Mouse (Mus musculus): ENCODE measurements around the gene Cyp8b1. TPM values are rescaled to one million over a fixed set of nuclear protein-coding genes. Genes with fewer than 3 reads are reported as not detected.

The Cyp8b1 gene
- polyA plus RNA-seq, 1 experiment from 2014 or later = 4.4 TPM

DNA sequence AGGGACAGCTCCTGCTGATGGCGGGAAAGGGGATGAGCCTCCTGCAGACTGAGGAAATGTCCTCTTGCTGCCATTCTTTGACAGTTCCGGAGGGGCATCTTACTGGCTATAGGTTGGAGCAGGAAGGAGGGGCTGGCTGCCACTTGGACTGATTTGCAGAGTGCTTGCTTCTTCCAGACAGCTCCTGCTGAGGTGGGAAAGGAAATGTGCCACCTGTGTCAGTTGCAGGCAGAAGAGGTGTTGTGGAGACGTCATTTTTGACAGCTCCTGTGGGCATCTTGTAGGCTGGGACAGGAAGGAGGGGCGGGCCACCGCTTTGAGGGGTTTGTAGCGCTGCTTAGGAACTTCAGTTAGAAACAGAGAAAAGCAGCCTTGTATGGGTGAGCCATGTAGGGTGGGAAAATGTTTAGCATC lies 21.4 kb upstream of the Cyp8b1 start:
- WGBS (ENCODE audit: insufficient replicate concordance) = 34% methylated on average over 6 of the region's 6 CpGs
- ATAC-seq (ENCODE audit: insufficient read depth) = 0 out of 2 replicates have a peak, but pooled peaks have one; percentile 7

DNA sequence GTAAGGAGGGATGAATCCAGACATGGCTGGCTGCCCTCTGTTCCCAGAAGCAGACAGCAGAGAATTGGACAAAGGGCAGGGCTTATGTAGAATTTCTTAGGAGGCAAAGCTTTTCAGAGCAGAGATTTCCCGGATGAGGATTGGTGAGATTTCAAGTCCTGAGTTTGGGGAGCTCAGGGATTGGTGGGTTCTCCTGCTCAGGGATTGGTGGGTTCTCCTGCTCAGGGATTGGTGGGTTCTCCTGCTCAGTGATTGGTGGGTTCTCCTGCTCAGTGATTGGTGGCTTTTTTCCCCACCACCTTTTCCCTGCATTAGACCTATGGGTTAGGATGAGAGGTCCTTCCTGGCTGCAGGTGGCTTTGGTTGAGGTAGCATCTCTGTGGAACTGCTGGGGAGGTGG lies 20.8 kb upstream of the Cyp8b1 start:
- H3K27me3 ChIP-seq = no peaks in the 10 kb centered on the region
- H3K36me3 ChIP-seq (replicated peaks) = no peaks in the 10 kb centered on the region
- no peak overlapping the region for H3K27ac ChIP-seq (replicated peaks)
- H3K9me3 ChIP-seq (replicated peaks) = no peaks in the 10 kb centered on the region
- no peak overlapping the region for H3K9ac ChIP-seq
- H3K4me1 ChIP-seq (replicated peaks) = peaks cover 3% of the 10 kb centered on the region; the same call in 1 of the 2 replicates
- 59% methylated on average over 1 of the region's 1 CpGs for WGBS (ENCODE audit: insufficient replicate concordance)
- H3K4me2 ChIP-seq = no peak overlapping the region
- H3K4me3 ChIP-seq (replicated peaks) = no peak overlapping the region
- no peak for ATAC-seq (ENCODE audit: insufficient read depth)

More for the DNA sequence above, 21.4 kb upstream of the Cyp8b1 start:
- Histone ChIP-seq H3K27me3 (no peaks in the 10 kb centered on the region), H3K9me3 (replicated peaks) (no peaks in the 10 kb centered on the region), H3K4me3 (replicated peaks) (peak overlapping the region; percentile 50), H3K4me1 (replicated peaks) (peaks cover 3% of the 10 kb centered on the region; the same call in 1 of the 2 replicates), H3K9ac (no peak overlapping the region), H3K36me3 (replicated peaks) (no peaks in the 10 kb centered on the region), H3K27ac (replicated peaks) (no peak overlapping the region), H3K4me2 (peak overlapping the region; percentile 57)

- Histone ChIP-seq H3K4me1 (replicated peaks) (peaks cover 3% of the 10 kb centered on the region; the same call in 1 of the 2 replicates), H3K36me3 (replicated peaks) (no peaks in the 10 kb centered on the region), H3K9me3 (replicated peaks) (no peaks in the 10 kb centered on the region), H3K4me3 (replicated peaks) (no peak overlapping the region), H3K27ac (replicated peaks) (no peak overlapping the region), H3K9ac (no peak overlapping the region), H3K27me3 (no peaks in the 10 kb centered on the region), H3K4me2 (no peak overlapping the region)
- ATAC-seq (ENCODE audit: insufficient read depth) = no peak
- 55% methylated on average over 4 of the region's 4 CpGs for WGBS (ENCODE audit: insufficient replicate concordance)
These were observed 18.8 kb upstream of the Cyp8b1 start for GRCm38 (mm10) chr9:121934856-121935255.

DNA sequence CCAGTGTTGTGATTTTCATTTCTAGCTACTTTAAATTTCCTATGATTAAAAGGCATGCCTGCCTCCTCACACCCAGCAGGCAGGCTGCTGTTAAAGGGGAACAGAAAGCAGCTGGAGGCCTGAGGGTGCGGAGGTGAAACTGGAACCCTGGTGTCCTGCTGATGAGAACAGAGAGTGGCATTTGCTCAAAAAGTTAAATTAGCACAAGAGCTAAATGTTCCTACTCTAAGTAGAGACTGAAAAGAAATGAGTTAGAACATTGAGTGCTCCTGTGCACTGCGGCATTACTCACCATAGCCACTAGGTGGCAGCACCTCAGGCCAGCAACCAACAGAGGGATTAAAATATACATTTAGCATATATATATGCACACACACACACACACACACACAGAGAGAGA lies 12.4 kb upstream of the Cyp8b1 start:
- Histone ChIP-seq H3K27ac (replicated peaks) (no peak overlapping the region), H3K9ac (no peak overlapping the region), H3K27me3 (no peaks in the 10 kb centered on the region), H3K36me3 (replicated peaks) (no peaks in the 10 kb centered on the region), H3K9me3 (replicated peaks) (no peaks in the 10 kb centered on the region), H3K4me3 (replicated peaks) (no peak overlapping the region), H3K4me2 (no peak overlapping the region), H3K4me1 (replicated peaks) (peaks cover 17% of the 10 kb centered on the region)
- 22% methylated on average over 2 of the region's 2 CpGs for WGBS (ENCODE audit: insufficient replicate concordance)
- no peak for ATAC-seq (ENCODE audit: insufficient read depth)

DNA sequence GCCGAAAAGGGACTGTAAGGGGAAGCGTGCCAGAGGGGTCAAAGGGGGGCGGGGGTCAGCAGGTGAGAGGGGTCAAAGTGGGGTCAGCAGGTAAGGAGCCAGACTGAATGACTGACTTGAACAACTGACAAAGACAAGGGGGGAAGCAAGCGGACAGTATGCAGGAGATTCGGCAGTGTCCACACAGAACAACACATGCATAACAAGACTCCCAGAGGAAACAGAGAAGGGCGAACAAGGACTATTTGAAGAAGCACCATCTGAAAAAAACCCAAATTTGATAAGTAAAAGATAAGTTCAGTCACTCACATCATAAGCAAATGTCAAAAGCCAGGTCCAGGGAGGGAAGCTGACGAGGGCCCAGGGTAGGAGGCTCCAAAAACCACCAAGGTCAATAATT lies 11.6 kb upstream of the Cyp8b1 start:
- no peak overlapping the region for H3K4me2 ChIP-seq
- 60% methylated on average over 7 of the region's 7 CpGs for WGBS (ENCODE audit: insufficient replicate concordance)
- no peak overlapping the region for H3K4me3 ChIP-seq (replicated peaks)

GRCm38 (mm10) chr9:121926634-121927405 lies 10.7 kb upstream of the Cyp8b1 start:
- Histone ChIP-seq H3K4me1 (replicated peaks) (peaks cover 17% of the 10 kb centered on the region), H3K9me3 (replicated peaks) (no peaks in the 10 kb centered on the region), H3K4me2 (no peak overlapping the region), H3K4me3 (replicated peaks) (no peak overlapping the region), H3K27ac (replicated peaks) (0 out of 2 replicates have a peak overlapping the region, but pooled peaks have one; percentile 41), H3K36me3 (replicated peaks) (no peaks in the 10 kb centered on the region), H3K9ac (no peak overlapping the region), H3K27me3 (no peaks in the 10 kb centered on the region)
- peak; percentile 64 for ATAC-seq (ENCODE audit: insufficient read depth)
- WGBS (ENCODE audit: insufficient replicate concordance) = 38% methylated on average over 11 of the region's 11 CpGs

More for the DNA sequence above, 11.6 kb upstream of the Cyp8b1 start:
- Histone ChIP-seq H3K36me3 (replicated peaks) (no peaks in the 10 kb centered on the region), H3K27me3 (no peaks in the 10 kb centered on the region), H3K9ac (no peak overlapping the region), H3K27ac (replicated peaks) (no peak overlapping the region), H3K9me3 (replicated peaks) (no peaks in the 10 kb centered on the region), H3K4me1 (replicated peaks) (peaks cover 17% of the 10 kb centered on the region)
- no peak for ATAC-seq (ENCODE audit: insufficient read depth)

GRCm38 (mm10) chr9:121925959-121926358 lies 9.9 kb upstream of the Cyp8b1 start:
- H3K27me3 ChIP-seq = no peaks in the 10 kb centered on the region
- WGBS (ENCODE audit: insufficient replicate concordance) = 55% methylated on average over 8 of the region's 8 CpGs
- no peak for ATAC-seq (ENCODE audit: insufficient read depth)
- no peak overlapping the region for H3K27ac ChIP-seq (replicated peaks)
- no peaks in the 10 kb centered on the region for H3K36me3 ChIP-seq (replicated peaks)
- H3K4me3 ChIP-seq (replicated peaks) = no peak overlapping the region
- no peak overlapping the region for H3K9ac ChIP-seq
- H3K9me3 ChIP-seq (replicated peaks) = no peaks in the 10 kb centered on the region
- peaks cover 17% of the 10 kb centered on the region for H3K4me1 ChIP-seq (replicated peaks)
- no peak overlapping the region for H3K4me2 ChIP-seq

DNA sequence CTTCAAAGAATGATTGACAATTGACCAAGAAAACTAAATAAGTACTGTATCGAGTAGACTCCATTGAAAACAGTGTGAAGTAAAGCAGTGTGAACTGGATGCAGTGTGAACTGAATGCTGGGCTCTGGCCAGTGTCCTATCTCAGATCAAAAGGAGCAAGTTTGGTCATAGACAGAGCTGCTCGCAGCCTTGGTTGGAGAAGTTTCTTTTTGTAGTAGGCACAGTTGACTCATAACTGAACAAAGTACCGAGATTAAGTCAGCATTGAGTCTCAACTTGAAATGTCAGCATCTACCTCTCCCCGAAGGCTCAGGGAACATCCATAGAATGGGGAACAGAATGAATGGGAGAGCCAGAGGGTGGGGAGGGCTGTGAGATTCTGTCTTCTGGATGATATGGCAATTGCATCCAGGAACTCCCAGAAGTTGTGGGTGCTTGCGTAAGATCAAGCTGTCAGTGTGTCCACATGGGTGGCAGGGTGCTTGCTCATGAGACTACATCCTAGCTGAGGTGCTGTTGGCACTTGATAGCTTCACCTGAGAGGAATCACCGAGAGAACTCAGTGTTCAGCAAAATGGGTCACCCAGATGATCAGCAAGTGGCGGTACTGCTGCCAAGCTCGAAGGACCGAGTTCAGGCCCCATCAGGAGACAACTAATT lies 8.9 kb upstream of the Cyp8b1 start:
- no peaks in the 10 kb centered on the region for H3K36me3 ChIP-seq (replicated peaks)
- 64% methylated on average over 9 of the region's 9 CpGs for WGBS (ENCODE audit: insufficient replicate concordance)
- H3K4me2 ChIP-seq = no peak overlapping the region
- no peaks in the 10 kb centered on the region for H3K9me3 ChIP-seq (replicated peaks)
- no peak overlapping the region for H3K27ac ChIP-seq (replicated peaks)
- H3K4me3 ChIP-seq (replicated peaks) = no peak overlapping the region
- H3K4me1 ChIP-seq (replicated peaks) = peaks cover 17% of the 10 kb centered on the region
- H3K27me3 ChIP-seq = no peaks in the 10 kb centered on the region
- no peak overlapping the region for H3K9ac ChIP-seq
- no peak for ATAC-seq (ENCODE audit: insufficient read depth)

DNA sequence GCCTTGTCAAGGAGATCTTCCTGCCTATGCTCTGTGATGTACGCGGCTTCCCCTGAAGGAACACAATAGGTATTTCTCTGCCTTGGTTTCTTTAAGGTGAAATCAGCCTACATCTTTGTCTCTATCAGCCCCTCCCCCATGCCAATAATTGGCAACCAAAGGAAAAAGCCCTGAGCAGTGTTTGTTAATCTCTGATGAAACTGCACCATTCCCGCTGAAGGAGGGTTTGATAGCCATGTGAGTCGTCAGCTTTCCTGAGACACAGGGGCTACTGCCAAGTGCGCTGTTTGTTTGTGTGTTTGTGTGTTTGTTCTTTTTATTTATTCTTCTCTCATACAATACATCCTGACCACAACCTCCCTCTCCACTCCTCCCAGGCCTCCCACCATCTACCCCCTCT lies 7.8 kb upstream of the Cyp8b1 start:
- 64% methylated on average over 5 of the region's 5 CpGs for WGBS (ENCODE audit: insufficient replicate concordance)
- H3K36me3 ChIP-seq (replicated peaks) = no peaks in the 10 kb centered on the region
- no peak overlapping the region for H3K4me3 ChIP-seq (replicated peaks)
- H3K9ac ChIP-seq = no peak overlapping the region
- H3K9me3 ChIP-seq (replicated peaks) = no peaks in the 10 kb centered on the region
- peak overlapping the region; percentile 5; the same call in 1 of the 2 replicates for H3K4me2 ChIP-seq
- ATAC-seq (ENCODE audit: insufficient read depth) = no peak
- H3K4me1 ChIP-seq (replicated peaks) = peaks cover 17% of the 10 kb centered on the region
- peak overlapping the region; percentile 76 for H3K27ac ChIP-seq (replicated peaks)
- no peaks in the 10 kb centered on the region for H3K27me3 ChIP-seq

- H3K36me3 ChIP-seq (replicated peaks) = no peaks in the 10 kb centered on the region
- H3K9me3 ChIP-seq (replicated peaks) = no peaks in the 10 kb centered on the region
- 52% methylated on average over 8 of the region's 8 CpGs for WGBS (ENCODE audit: insufficient replicate concordance)
- H3K4me2 ChIP-seq = 0 out of 2 replicates have a peak overlapping the region, but pooled peaks have one; percentile 5
- peak; percentile 72 for ATAC-seq (ENCODE audit: insufficient read depth)
- no peak overlapping the region for H3K9ac ChIP-seq
- H3K27me3 ChIP-seq = no peaks in the 10 kb centered on the region
- H3K27ac ChIP-seq (replicated peaks) = peak overlapping the region; percentile 76
- peaks cover 17% of the 10 kb centered on the region for H3K4me1 ChIP-seq (replicated peaks)
- no peak overlapping the region for H3K4me3 ChIP-seq (replicated peaks)
These were observed 7.3 kb upstream of the Cyp8b1 start for GRCm38 (mm10) chr9:121923443-121923842.

DNA sequence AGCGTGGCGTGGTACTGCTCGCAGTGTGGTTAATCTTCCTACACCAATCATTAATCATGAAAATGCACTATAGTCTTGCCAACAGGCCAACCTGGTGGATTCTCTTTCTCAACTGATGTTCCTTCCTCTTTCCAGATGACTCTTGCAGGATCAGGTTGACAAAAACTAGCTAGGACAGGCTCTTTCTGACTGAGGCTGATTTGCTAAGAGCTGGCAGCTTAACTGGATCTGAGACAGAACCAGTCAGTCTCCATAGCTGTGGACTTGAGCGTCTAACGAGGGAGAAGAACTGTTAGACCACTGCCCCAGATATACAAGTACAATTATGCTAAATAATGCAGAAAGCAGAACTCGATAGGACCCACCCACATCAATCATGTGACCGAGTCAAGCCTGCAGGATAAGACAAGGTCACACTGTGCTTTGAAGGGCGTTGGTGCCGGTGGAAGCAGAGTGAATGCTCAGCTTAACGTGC lies 3.0 kb upstream of the Cyp8b1 start:
- Histone ChIP-seq H3K36me3 (replicated peaks) (no peaks in the 10 kb centered on the region), H3K27ac (replicated peaks) (no peak overlapping the region), H3K9me3 (replicated peaks) (no peaks in the 10 kb centered on the region), H3K4me1 (replicated peaks) (peaks cover 13% of the 10 kb centered on the region), H3K4me3 (replicated peaks) (no peak overlapping the region), H3K27me3 (no peaks in the 10 kb centered on the region), H3K4me2 (no peak overlapping the region), H3K9ac (no peak overlapping the region)
- no peak for ATAC-seq (ENCODE audit: insufficient read depth)
- 42% methylated on average over 10 of the region's 10 CpGs for WGBS (ENCODE audit: insufficient replicate concordance)
